Mouse (Mus musculus) forebrain, postnatal 0 days (tissue): ENCODE results near the gene Tmem38b. TPM values are rescaled to one million over a fixed set of nuclear protein-coding genes. Genes with fewer than 3 reads are reported as not detected.

ENCODE experiments used
- ATAC-seq: fragments of 200-750 bp; cut with Nextera tagmentation; 2 replicates; pipeline ENCODE4 v1.8.0; 2017; ENCODE audit warnings: mild to moderate bottlenecking, moderate library complexity
- DNase-seq: peaks from one replicate; pipeline ENCODE4 v3.0.0-alpha.2; 2015
- H3K27ac ChIP-seq: fragments of 300-500 bp; sonication (generic); 2 replicates; pipeline ENCODE4 v1.5.1; 2014; ENCODE audit warnings: low read depth, mild to moderate bottlenecking, antibody characterized with exemption, low read length, moderate library complexity, mixed read lengths
- H3K27me3 ChIP-seq: fragments of 300-500 bp; sonication (generic); 2 replicates; pipeline ENCODE4 v1.6.1; 2014; ENCODE audit warnings: mild to moderate bottlenecking, low read length, mixed read lengths; ENCODE audit not compliant: insufficient read depth
- H3K36me3 ChIP-seq: fragments of 300-500 bp; sonication (generic); 2 replicates; pipeline ENCODE4 v1.6.1; 2014; ENCODE audit warnings: mild to moderate bottlenecking, moderate library complexity; ENCODE audit not compliant: insufficient read depth
- H3K4me1 ChIP-seq: fragments of 300-500 bp; sonication (generic); 2 replicates; pipeline ENCODE4 v1.6.1; 2014; ENCODE audit warnings: antibody characterized with exemption; ENCODE audit not compliant: insufficient read depth
- H3K4me2 ChIP-seq: fragments of 300-500 bp; sonication (generic); 2 replicates; pipeline ENCODE4 v1.6.1; 2014; ENCODE audit warnings: low read depth, mild to moderate bottlenecking, moderate library complexity
- H3K4me3 ChIP-seq: fragments of 300-500 bp; sonication (generic); 2 replicates; pipeline ENCODE4 v1.5.1; 2014; ENCODE audit warnings: low read depth, low read length, mixed read lengths
- H3K9ac ChIP-seq: fragments of 300-500 bp; sonication (generic); 2 replicates; pipeline ENCODE4 v1.6.1; 2014; ENCODE audit warnings: mild to moderate bottlenecking
- H3K9me3 ChIP-seq: fragments of 300-500 bp; sonication (generic); 2 replicates; pipeline ENCODE4 v1.6.1; 2016; ENCODE audit warnings: low read length
- CTCF ChIP-seq: sonication (generic); IDR thresholded peaks from 2 replicates; pipeline ENCODE4 v1.5.1; 2016; ENCODE audit warnings: antibody characterized with exemption, control low read depth, low read depth
- WGBS: fragments of 180-500 bp; shearing (Covaris S2); extraction: QIAGEN DNeasy Blood & Tissue Kit; methylation state at CpG from one replicate; pipeline ENCODE4 v1.1.7; 2014; 5-methylcytosine and 5-hydroxymethylcytosine counted together
- polyA plus RNA-seq: library from polyadenylated mRNA; unstranded; fragments of >200 nt; fragmentation: Nextera tagmentation; extraction: Ambion mirVana; gene quantifications from 2 replicates; pipeline ENCODE4 v1.2.1, GENCODE M21; 2015
- total RNA-seq: library from RNA; depleted of rRNA; stranded (reverse); fragments of >200 nt; gene quantifications from 2 replicates; pipeline ENCODE4 v1.2.3, GENCODE M21; 2014

Tmem38b gene
- total and polyA plus RNA-seq, 2 experiments from 2014 or later, result 4.3 to 5.4 TPM

GRCm38 (mm10) chr4:53862101-53862500, 36.3 kb downstream of the Tmem38b start:
- Histone ChIP-seq H3K9ac (no peak overlapping the region), H3K4me3 (no peak overlapping the region), H3K27me3 (no peaks in the 10 kb centered on the region), H3K36me3 (peaks cover 3% of the 10 kb centered on the region; the same call in 1 of the 2 replicates), H3K4me1 (no peaks in the 10 kb centered on the region), H3K27ac (no peak overlapping the region), H3K9me3 (no peaks in the 10 kb centered on the region), H3K4me2 (no peak overlapping the region)
- TF ChIP-seq CTCF, result no peak
- DNase-seq, result no peak
- 67% methylated on average over 6 of the region's 6 CpGs for WGBS
- no peak for ATAC-seq

GRCm38 (mm10) chr4:53864098-53864820, 38.4 kb downstream of the Tmem38b start:
- H3K27ac ChIP-seq, result no peak overlapping the region
- H3K27me3 ChIP-seq, result no peaks in the 10 kb centered on the region
- 93% methylated on average over 19 of the region's 19 CpGs for WGBS
- DNase-seq (no peak), ATAC-seq (no peak)
- H3K9ac ChIP-seq, result no peak overlapping the region
- H3K4me1 ChIP-seq, result no peaks in the 10 kb centered on the region
- no peak overlapping the region for H3K4me3 ChIP-seq
- no peak overlapping the region for H3K4me2 ChIP-seq
- no peaks in the 10 kb centered on the region for H3K9me3 ChIP-seq
- peaks cover 3% of the 10 kb centered on the region; the same call in 1 of the 2 replicates for H3K36me3 ChIP-seq
- TF ChIP-seq CTCF, result no peak

- no peaks in the 10 kb centered on the region for H3K27me3 ChIP-seq
- no peaks in the 10 kb centered on the region for H3K4me1 ChIP-seq
- H3K4me3 ChIP-seq, result no peak overlapping the region
- DNase-seq, result no peak
- 0 out of 2 replicates have a peak, but pooled peaks cover 3% of the 10 kb centered on the region for H3K9me3 ChIP-seq
- H3K27ac ChIP-seq, result no peak overlapping the region
- no peaks in the 10 kb centered on the region for H3K36me3 ChIP-seq
- ATAC-seq, result no peak
- no peak for TF ChIP-seq CTCF
- no peak overlapping the region for H3K9ac ChIP-seq
- H3K4me2 ChIP-seq, result no peak overlapping the region
Measured at GRCm38 (mm10) chr4:53866459-53866858, 40.6 kb downstream of the Tmem38b start.

GRCm38 (mm10) chr4:53878542-53879417, 52.9 kb downstream of the Tmem38b start:
- no peaks in the 10 kb centered on the region for H3K27me3 ChIP-seq
- no peak overlapping the region for H3K27ac ChIP-seq
- peaks cover 6% of the 10 kb centered on the region; the same call in 1 of the 2 replicates for H3K4me1 ChIP-seq
- peak overlapping the region; percentile 30 for H3K4me2 ChIP-seq
- no peak for TF ChIP-seq CTCF
- H3K9me3 ChIP-seq, result no peaks in the 10 kb centered on the region
- 60% methylated on average over 24 of the region's 24 CpGs for WGBS
- no peak overlapping the region for H3K4me3 ChIP-seq
- H3K9ac ChIP-seq, result peak overlapping the region; percentile 18; the same call in 1 of the 2 replicates
- ATAC-seq (peak; percentile 23; the same call in 1 of the 2 replicates), DNase-seq (peak; percentile 29)
- no peaks in the 10 kb centered on the region for H3K36me3 ChIP-seq

- H3K4me1 ChIP-seq, result peaks cover 6% of the 10 kb centered on the region; the same call in 1 of the 2 replicates
- ATAC-seq (no peak), DNase-seq (no peak)
- no peak overlapping the region for H3K4me2 ChIP-seq
- H3K4me3 ChIP-seq, result no peak overlapping the region
- no peak overlapping the region for H3K9ac ChIP-seq
- H3K36me3 ChIP-seq, result no peaks in the 10 kb centered on the region
- 82% methylated on average over 17 of the region's 17 CpGs for WGBS
- H3K9me3 ChIP-seq, result no peaks in the 10 kb centered on the region
- no peak overlapping the region for H3K27ac ChIP-seq
- TF ChIP-seq CTCF, result no peak
- H3K27me3 ChIP-seq, result no peaks in the 10 kb centered on the region
Measured at GRCm38 (mm10) chr4:53882921-53883682, 57.3 kb downstream of the Tmem38b start.

GRCm38 (mm10) chr4:53884351-53885245, 58.8 kb downstream of the Tmem38b start:
- Histone ChIP-seq H3K4me2 (peak overlapping the region; percentile 31; the same call in 1 of the 2 replicates), H3K4me3 (no peak overlapping the region), H3K9ac (no peak overlapping the region), H3K36me3 (no peaks in the 10 kb centered on the region), H3K27ac (no peak overlapping the region), H3K4me1 (no peaks in the 10 kb centered on the region), H3K27me3 (no peaks in the 10 kb centered on the region), H3K9me3 (no peaks in the 10 kb centered on the region)
- TF ChIP-seq CTCF, result peak; percentile 90
- peak; percentile 84 for DNase-seq
- WGBS, result 46% methylated on average over 14 of the region's 14 CpGs
- ATAC-seq, result no peak; the same call in 1 of the 2 replicates
